Mouse (Mus musculus) midbrain, embryonic 12.5 days (tissue): Measurements from ENCODE around the gene Arhgef11. TPM values are rescaled to one million over a fixed set of nuclear protein-coding genes. Genes with fewer than 3 reads are reported as not detected.

Experiments
- ATAC-seq: fragments of 200-750 bp; cut with Nextera tagmentation; 2 replicates; pipeline ENCODE4 v1.8.0; 2017; ENCODE audit warnings: low read depth, moderate TSS enrichment, moderate library complexity; ENCODE audit not compliant: low FRiP score
- H3K27ac ChIP-seq: fragments of 300-500 bp; sonication (generic); replicated peaks from 2 replicates; pipeline ENCODE4 v1.5.1; 2016; ENCODE audit warnings: mild to moderate bottlenecking
- H3K27me3 ChIP-seq: fragments of 300-500 bp; sonication (generic); 2 replicates; pipeline ENCODE4 v1.6.1; 2016; ENCODE audit warnings: mild to moderate bottlenecking
- H3K36me3 ChIP-seq: fragments of 300-500 bp; sonication (generic); 2 replicates; pipeline ENCODE4 v1.6.1; 2016
- H3K4me1 ChIP-seq: fragments of 300-500 bp; sonication (generic); 2 replicates; pipeline ENCODE4 v1.6.1; 2016
- H3K4me2 ChIP-seq: fragments of 300-500 bp; sonication (generic); replicated peaks from 2 replicates; pipeline ENCODE4 v1.6.1; 2016; ENCODE audit warnings: mild to moderate bottlenecking, moderate library complexity
- H3K4me3 ChIP-seq: fragments of 300-500 bp; sonication (generic); 2 replicates; pipeline ENCODE4 v1.5.1; 2016; ENCODE audit warnings: mild to moderate bottlenecking
- H3K9ac ChIP-seq: fragments of 300-500 bp; sonication (generic); replicated peaks from 2 replicates; pipeline ENCODE4 v1.6.1; 2016; ENCODE audit warnings: mild to moderate bottlenecking, moderate library complexity
- H3K9me3 ChIP-seq: fragments of 300-500 bp; sonication (generic); 2 replicates; pipeline ENCODE4 v1.6.1; 2016; ENCODE audit warnings: mild to moderate bottlenecking
- WGBS: fragments of 180-500 bp; shearing (Covaris S2); methylation state at CpG from one replicate; pipeline ENCODE4 v1.1.7; 2016; 5-methylcytosine and 5-hydroxymethylcytosine counted together
- polyA plus RNA-seq: library from polyadenylated mRNA; unstranded; fragments of >200 nt; fragmentation: Nextera tagmentation; extraction: Ambion mirVana; gene quantifications from 2 replicates; pipeline ENCODE4 v1.2.1, GENCODE M21; 2016

The Arhgef11 gene
- polyA plus RNA-seq, 1 experiment from 2014 or later: 29.1 TPM

GRCm38 (mm10) chr3:87749036-87749435 is 131.7 kb downstream of the Arhgef11 start:
- Histone ChIP-seq H3K27ac (no peak overlapping the region), H3K9me3 (no peaks in the 10 kb centered on the region), H3K4me3 (no peak overlapping the region), H3K9ac (no peak overlapping the region), H3K4me1 (peaks cover 9% of the 10 kb centered on the region), H3K4me2 (no peak overlapping the region), H3K27me3 (peaks cover 17% of the 10 kb centered on the region), H3K36me3 (no peaks in the 10 kb centered on the region)
- ATAC-seq: no peak
- 14% methylated on average over 5 of the region's 5 CpGs for WGBS

GRCm38 (mm10) chr3:87749977-87750376 is 132.6 kb downstream of the Arhgef11 start:
- peaks cover 5% of the 10 kb centered on the region for H3K4me1 ChIP-seq
- no peak overlapping the region for H3K4me3 ChIP-seq
- no peak overlapping the region for H3K27ac ChIP-seq
- H3K9me3 ChIP-seq: no peaks in the 10 kb centered on the region
- H3K36me3 ChIP-seq: no peaks in the 10 kb centered on the region
- no peak overlapping the region for H3K9ac ChIP-seq
- no peak overlapping the region for H3K4me2 ChIP-seq
- no peak for ATAC-seq
- H3K27me3 ChIP-seq: peaks cover 27% of the 10 kb centered on the region
- 86% methylated on average over 12 of the region's 12 CpGs for WGBS

GRCm38 (mm10) chr3:87752567-87752966 is 135.2 kb downstream of the Arhgef11 start:
- WGBS: 91% methylated on average over 3 of the region's 3 CpGs
- Histone ChIP-seq H3K36me3 (no peaks in the 10 kb centered on the region), H3K27ac (no peak overlapping the region), H3K9me3 (no peaks in the 10 kb centered on the region), H3K9ac (no peak overlapping the region), H3K27me3 (peaks cover 53% of the 10 kb centered on the region), H3K4me3 (no peak overlapping the region), H3K4me2 (no peak overlapping the region), H3K4me1 (peaks cover 6% of the 10 kb centered on the region; the same call in 1 of the 2 replicates)
- no peak for ATAC-seq

- ATAC-seq: no peak
- Histone ChIP-seq H3K9me3 (no peaks in the 10 kb centered on the region), H3K4me1 (peaks cover 6% of the 10 kb centered on the region; the same call in 1 of the 2 replicates), H3K9ac (no peak overlapping the region), H3K4me2 (no peak overlapping the region), H3K27ac (no peak overlapping the region), H3K36me3 (no peaks in the 10 kb centered on the region), H3K27me3 (peaks cover 62% of the 10 kb centered on the region), H3K4me3 (no peak overlapping the region)
- 84% methylated on average over 13 of the region's 13 CpGs for WGBS
Measured at GRCm38 (mm10) chr3:87753829-87754228, 136.5 kb downstream of the Arhgef11 start.

GRCm38 (mm10) chr3:87755964-87756363 is 138.6 kb downstream of the Arhgef11 start:
- H3K36me3 ChIP-seq: no peaks in the 10 kb centered on the region
- peaks cover 55% of the 10 kb centered on the region for H3K27me3 ChIP-seq
- H3K4me1 ChIP-seq: peaks cover 6% of the 10 kb centered on the region; the same call in 1 of the 2 replicates
- H3K9me3 ChIP-seq: no peaks in the 10 kb centered on the region
- WGBS: 4% methylated on average over 24 of the region's 24 CpGs
- ATAC-seq: peak; percentile 84
- H3K27ac ChIP-seq: no peak overlapping the region
- H3K9ac ChIP-seq: peak overlapping the region; percentile 47; the same call in 1 of the 2 replicates
- peak overlapping the region; percentile 22; the same call in 1 of the 2 replicates for H3K4me3 ChIP-seq
- H3K4me2 ChIP-seq: peak overlapping the region; percentile 50

GRCm38 (mm10) chr3:87756488-87756887 is 139.1 kb downstream of the Arhgef11 start:
- H3K4me3 ChIP-seq: 0 out of 2 replicates have a peak overlapping the region, but pooled peaks have one; percentile 22
- WGBS: 49% methylated on average over 20 of the region's 20 CpGs
- ATAC-seq: no peak

GRCm38 (mm10) chr3:87758641-87759040 is 141.3 kb downstream of the Arhgef11 start:
- Histone ChIP-seq H3K9me3 (no peaks in the 10 kb centered on the region), H3K36me3 (no peaks in the 10 kb centered on the region), H3K9ac (no peak overlapping the region), H3K4me3 (no peak overlapping the region), H3K4me2 (no peak overlapping the region), H3K27me3 (peaks cover 65% of the 10 kb centered on the region), H3K4me1 (peaks cover 12% of the 10 kb centered on the region), H3K27ac (no peak overlapping the region)
- ATAC-seq: no peak
- WGBS: 57% methylated on average over 4 of the region's 5 CpGs

More at GRCm38 (mm10) chr3:87756488-87756887, 139.1 kb downstream of the Arhgef11 start:
- H3K27me3 ChIP-seq: peaks cover 60% of the 10 kb centered on the region
- peaks cover 6% of the 10 kb centered on the region; the same call in 1 of the 2 replicates for H3K4me1 ChIP-seq
- no peaks in the 10 kb centered on the region for H3K36me3 ChIP-seq
- H3K27ac ChIP-seq: no peak overlapping the region
- H3K4me2 ChIP-seq: peak overlapping the region; percentile 50
- no peaks in the 10 kb centered on the region for H3K9me3 ChIP-seq
- H3K9ac ChIP-seq: no peak overlapping the region

GRCm38 (mm10) chr3:87761408-87762375 is 144.3 kb downstream of the Arhgef11 start:
- no peak overlapping the region for H3K27ac ChIP-seq
- 75% methylated on average over 20 of the region's 20 CpGs for WGBS

GRCm38 (mm10) chr3:87763202-87763601 is 145.8 kb downstream of the Arhgef11 start:
- H3K27ac ChIP-seq: no peak overlapping the region
- H3K27me3 ChIP-seq: peaks cover 62% of the 10 kb centered on the region
- no peak overlapping the region for H3K4me3 ChIP-seq
- H3K4me1 ChIP-seq: peaks cover 16% of the 10 kb centered on the region
- no peaks in the 10 kb centered on the region for H3K36me3 ChIP-seq
- 63% methylated on average over 4 of the region's 4 CpGs for WGBS
- no peak overlapping the region for H3K4me2 ChIP-seq
- no peak overlapping the region for H3K9ac ChIP-seq
- H3K9me3 ChIP-seq: no peaks in the 10 kb centered on the region
- ATAC-seq: no peak

More at GRCm38 (mm10) chr3:87761408-87762375, 144.3 kb downstream of the Arhgef11 start:
- Histone ChIP-seq H3K4me1 (peaks cover 16% of the 10 kb centered on the region), H3K4me2 (no peak overlapping the region), H3K9me3 (no peaks in the 10 kb centered on the region), H3K9ac (no peak overlapping the region), H3K4me3 (no peak overlapping the region), H3K27me3 (peaks cover 62% of the 10 kb centered on the region), H3K36me3 (no peaks in the 10 kb centered on the region)
- ATAC-seq: no peak

GRCm38 (mm10) chr3:87763683-87764289 is 146.4 kb downstream of the Arhgef11 start:
- H3K4me3 ChIP-seq: no peak overlapping the region

GRCm38 (mm10) chr3:87764506-87764905 is 147.1 kb downstream of the Arhgef11 start:
- ATAC-seq: no peak
- H3K27me3 ChIP-seq: peaks cover 69% of the 10 kb centered on the region
- H3K4me2 ChIP-seq: no peak overlapping the region

More at GRCm38 (mm10) chr3:87763683-87764289, 146.4 kb downstream of the Arhgef11 start:
- H3K9ac ChIP-seq: no peak overlapping the region
- H3K27ac ChIP-seq: no peak overlapping the region
- H3K9me3 ChIP-seq: no peaks in the 10 kb centered on the region
- H3K4me2 ChIP-seq: no peak overlapping the region
- peaks cover 17% of the 10 kb centered on the region for H3K4me1 ChIP-seq
- no peaks in the 10 kb centered on the region for H3K36me3 ChIP-seq
- WGBS: 25% methylated on average over 14 of the region's 15 CpGs
- no peak for ATAC-seq
- H3K27me3 ChIP-seq: peaks cover 65% of the 10 kb centered on the region

GRCm38 (mm10) chr3:87765091-87765490 is 147.7 kb downstream of the Arhgef11 start:
- ATAC-seq: no peak
- H3K36me3 ChIP-seq: no peaks in the 10 kb centered on the region
- H3K27ac ChIP-seq: 0 out of 2 replicates have a peak overlapping the region, but pooled peaks have one; percentile 39
- H3K4me3 ChIP-seq: no peak overlapping the region
- H3K27me3 ChIP-seq: peaks cover 74% of the 10 kb centered on the region
- 16% methylated on average over 10 of the region's 10 CpGs for WGBS
- no peaks in the 10 kb centered on the region for H3K9me3 ChIP-seq
- H3K4me2 ChIP-seq: no peak overlapping the region
- H3K9ac ChIP-seq: no peak overlapping the region
- H3K4me1 ChIP-seq: peaks cover 19% of the 10 kb centered on the region

More at GRCm38 (mm10) chr3:87764506-87764905, 147.1 kb downstream of the Arhgef11 start:
- Histone ChIP-seq H3K4me1 (peaks cover 19% of the 10 kb centered on the region), H3K27ac (0 out of 2 replicates have a peak overlapping the region, but pooled peaks have one; percentile 39), H3K4me3 (no peak overlapping the region), H3K36me3 (no peaks in the 10 kb centered on the region), H3K9me3 (no peaks in the 10 kb centered on the region), H3K9ac (no peak overlapping the region)
- 51% methylated on average over 10 of the region's 10 CpGs for WGBS
